Mouse (Mus musculus): ENCODE measurements around the gene Fbxo39. TPM values are rescaled to one million over a fixed set of nuclear protein-coding genes. Genes with fewer than 3 reads are reported as not detected.
A peak's percentile ranks its signal among the peaks of the same experiment; 100 is the strongest.

Gene Fbxo39
- total RNA-seq (2021): not detected

GRCm38 (mm10) chr11:72314151-72314895 is at the start of gene Fbxo39:
TSS of gene Fbxo39 (plus strand) at chr11:72314444.
- DNase-seq (ENCODE audit: low spot score in 2 of 2): peak; percentile 37 to 81
- intact Hi-C loops (cut with DNase I): loop anchor here (5.0 kb wide), 1 partner anchor 47 kb away; the partner anchor contains the start of gene Slc13a5

- intact Hi-C loops (cut with DNase I): loop anchor here (5.0 kb wide), 1 partner anchor 47 kb away; the partner anchor contains the start of gene Fbxo39
- peak; percentile 27 to 66 for DNase-seq (ENCODE audit: low spot score in 2 of 2)
These were observed 48.8 kb upstream of the Fbxo39 start for GRCm38 (mm10) chr11:72265483-72265882.

- intact Hi-C loops (cut with DNase I): loop anchor here (2.0 to 5.0 kb wide), 2 partner anchors 42 to 46 kb away; partner anchors contain the start of gene Fbxo39
These were observed 47.9 kb upstream of the Fbxo39 start for GRCm38 (mm10) chr11:72266207-72266959.

GRCm38 (mm10) chr11:72266960-72267560 is 47.2 kb upstream of the Fbxo39 start, which contains the start of gene Slc13a5:
TSS of gene Slc13a5 (minus strand) at chr11:72267222.
- intact Hi-C loops (cut with DNase I): loop anchor here (2.0 to 5.0 kb wide), 2 partner anchors 42 to 45 kb away; partner anchors contain the start of gene Fbxo39
- no peak for DNase-seq (ENCODE audit: low spot score in 2 of 2)

More at GRCm38 (mm10) chr11:72266207-72266959, 47.9 kb upstream of the Fbxo39 start:
- peak; percentile 38 to 69 for DNase-seq (ENCODE audit: low spot score in 2 of 2)

DNA sequence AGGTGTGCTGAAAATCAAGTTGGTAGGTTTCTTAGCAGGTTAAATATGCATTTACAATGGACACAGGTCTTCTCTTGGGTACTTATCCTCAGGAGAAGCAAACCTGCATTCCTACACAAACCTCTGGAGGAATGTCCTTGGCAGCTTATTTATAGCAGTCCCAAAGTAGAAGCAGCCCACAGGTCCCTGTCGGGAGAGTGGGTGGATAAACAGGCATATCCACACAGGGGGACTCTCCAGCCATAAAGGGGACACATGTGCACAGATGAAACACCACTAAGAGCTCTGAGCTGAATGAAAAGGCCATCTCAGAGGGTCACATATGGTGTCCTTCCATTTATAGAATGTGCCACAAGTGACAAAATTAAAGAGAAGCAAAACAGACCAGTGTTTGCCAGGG is 42.5 kb upstream of the Fbxo39 start:
- DNase-seq (ENCODE audit: low spot score in 2 of 2): peak in 1 of 2 experiments; percentile 24
- intact Hi-C loops (cut with DNase I): no loop called here

DNA sequence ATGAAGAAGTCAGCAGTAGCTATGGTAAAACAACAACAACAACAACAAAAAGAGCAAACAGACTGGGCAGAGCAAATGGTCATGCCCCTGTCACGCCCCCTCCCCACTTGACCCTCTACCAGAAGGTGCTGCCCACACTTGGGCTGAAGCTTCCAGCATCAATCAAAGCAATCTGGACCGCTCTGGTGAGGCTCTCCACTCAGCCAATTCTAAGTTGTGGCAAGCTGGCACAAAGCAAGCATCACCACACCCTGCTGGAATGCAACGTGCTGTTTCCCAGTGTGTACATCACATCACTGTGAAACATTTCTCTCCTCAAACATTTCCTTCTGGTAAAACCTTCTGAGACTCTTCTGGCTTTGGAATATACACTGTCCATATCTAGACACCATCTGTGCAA is 40.9 kb upstream of the Fbxo39 start:
- peak in 1 of 2 experiments; percentile 42 for DNase-seq (ENCODE audit: low spot score in 2 of 2)

DNA sequence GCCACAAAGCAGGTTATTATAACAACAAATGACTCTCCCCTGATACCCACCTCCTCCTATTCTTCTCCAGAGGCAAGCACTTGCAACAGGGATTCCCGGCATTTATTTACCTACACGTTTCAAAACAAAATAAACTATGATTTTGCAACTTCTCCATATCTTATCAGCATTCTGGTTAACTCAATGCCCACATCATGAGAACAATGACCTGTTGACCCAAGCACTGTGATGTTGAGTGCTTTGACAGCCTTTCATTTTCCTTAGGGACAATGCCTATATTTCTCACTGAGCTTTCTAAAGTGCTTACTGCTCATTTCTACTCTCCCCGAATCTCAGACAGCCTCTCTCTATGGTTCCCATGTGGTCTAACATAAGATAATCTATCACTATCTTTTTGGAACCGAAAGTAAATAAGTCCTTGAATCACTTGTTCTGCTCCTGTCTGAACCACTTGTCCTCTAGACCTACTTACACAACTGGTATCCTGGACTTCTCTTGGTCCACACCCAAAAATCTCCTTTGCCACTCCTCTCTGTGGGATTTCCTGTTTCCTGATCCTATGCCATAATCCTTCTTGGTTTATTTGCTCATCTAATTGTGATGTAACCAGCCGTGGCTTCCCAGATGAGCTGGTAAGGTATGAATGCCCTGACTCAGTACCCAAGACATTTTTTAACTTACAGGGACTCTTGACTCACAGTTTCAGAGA is 32.9 kb upstream of the Fbxo39 start:
- intact Hi-C loops (cut with DNase I): no loop called here
- no peak for DNase-seq (ENCODE audit: low spot score in 2 of 2)

More for the DNA sequence above, 40.9 kb upstream of the Fbxo39 start:
- intact Hi-C loops (cut with DNase I): no loop called here

DNA sequence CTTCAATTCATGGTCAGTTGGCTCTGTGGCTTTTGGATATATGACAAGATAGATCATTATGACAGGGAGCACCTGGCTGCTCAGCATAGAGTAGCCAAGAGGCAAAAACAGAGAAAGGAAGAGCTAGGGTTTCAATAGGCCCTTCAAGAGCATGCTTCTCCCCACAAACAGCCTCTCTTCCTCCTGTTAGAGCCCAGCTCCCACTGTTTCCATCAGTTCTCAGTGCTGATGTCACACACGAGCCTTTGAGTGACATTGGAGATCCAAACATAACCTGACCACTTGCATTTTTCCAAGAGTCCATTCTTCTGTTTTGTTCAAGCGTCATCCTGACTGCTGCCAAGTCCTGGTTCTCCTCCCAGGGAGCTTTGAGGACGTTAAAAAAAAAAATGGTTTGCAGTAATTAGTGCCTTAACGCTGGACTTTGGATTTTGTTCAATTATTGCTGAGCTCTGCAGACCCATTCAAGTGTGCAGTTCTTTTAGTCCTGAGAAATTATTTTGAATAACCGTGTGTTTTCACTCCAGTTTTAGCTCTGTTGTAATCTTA is 32.3 kb upstream of the Fbxo39 start:
- intact Hi-C loops (cut with DNase I): no loop called here
- DNase-seq (ENCODE audit: low spot score in 2 of 2): no peak

GRCm38 (mm10) chr11:72283486-72284224 is 30.6 kb upstream of the Fbxo39 start:
- intact Hi-C loops (cut with DNase I): loop anchor here (2.0 kb wide), 1 partner anchor 37 kb away; no protein-coding TSS in a partner anchor
- DNase-seq (ENCODE audit: low spot score in 2 of 2): no peak

GRCm38 (mm10) chr11:72284532-72285182 is 29.6 kb upstream of the Fbxo39 start:
- peak; percentile 17 to 55 for DNase-seq (ENCODE audit: low spot score in 2 of 2)
- intact Hi-C loops (cut with DNase I): loop anchor here (2.0 kb wide), 1 partner anchor 38 kb away; no protein-coding TSS in a partner anchor

GRCm38 (mm10) chr11:72285971-72286480 is 28.2 kb upstream of the Fbxo39 start:
- DNase-seq (ENCODE audit: low spot score in 2 of 2): no peak
- intact Hi-C loops (cut with DNase I): loop anchor here (2.0 kb wide), 1 partner anchor 39 kb away; no protein-coding TSS in a partner anchor

- no peak for DNase-seq (ENCODE audit: low spot score in 2 of 2)
- intact Hi-C loops (cut with DNase I): no loop called here
These were observed 27.6 kb upstream of the Fbxo39 start for GRCm38 (mm10) chr11:72286651-72287050.

DNA sequence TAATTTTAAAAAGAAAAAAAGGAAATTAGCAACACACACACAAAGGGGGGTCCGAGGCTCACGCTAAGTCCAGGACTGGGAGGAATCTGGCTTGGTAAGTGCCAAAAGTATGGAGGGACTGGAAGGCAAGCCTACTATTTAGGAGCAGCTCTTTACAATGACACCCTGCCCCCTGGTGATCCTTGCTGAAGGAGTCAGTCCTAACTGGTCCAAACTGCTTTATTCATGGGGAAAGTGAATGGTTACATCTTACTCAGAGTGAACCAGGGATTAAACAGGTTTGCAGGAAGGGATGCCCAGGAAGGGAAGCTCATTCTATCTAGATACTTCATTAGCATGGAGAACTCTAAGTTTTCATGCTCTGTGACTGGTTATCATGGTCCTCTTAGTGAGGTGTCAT is 27.1 kb upstream of the Fbxo39 start:
- DNase-seq (ENCODE audit: low spot score in 2 of 2): no peak
- intact Hi-C loops (cut with DNase I): no loop called here

DNA sequence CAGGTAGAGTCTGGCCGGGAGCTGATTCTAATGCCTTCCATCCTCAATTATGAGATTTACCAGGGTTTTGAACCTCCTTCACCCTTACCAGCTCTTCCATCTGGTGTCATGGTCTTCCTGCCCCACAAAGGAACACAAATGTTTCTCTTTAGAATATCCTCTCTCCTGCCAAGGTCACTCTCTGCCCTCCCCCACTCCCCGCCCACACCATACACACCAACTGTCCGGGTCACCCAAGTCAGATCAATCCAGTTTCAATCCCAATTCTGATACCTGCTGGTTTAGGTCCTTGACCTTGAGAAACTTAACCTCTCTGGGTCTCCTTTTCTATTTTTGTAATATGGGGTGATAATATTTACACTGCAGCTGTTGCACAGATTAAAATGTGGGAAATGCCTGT is 26.7 kb upstream of the Fbxo39 start:
- intact Hi-C loops (cut with DNase I): no loop called here

DNA sequence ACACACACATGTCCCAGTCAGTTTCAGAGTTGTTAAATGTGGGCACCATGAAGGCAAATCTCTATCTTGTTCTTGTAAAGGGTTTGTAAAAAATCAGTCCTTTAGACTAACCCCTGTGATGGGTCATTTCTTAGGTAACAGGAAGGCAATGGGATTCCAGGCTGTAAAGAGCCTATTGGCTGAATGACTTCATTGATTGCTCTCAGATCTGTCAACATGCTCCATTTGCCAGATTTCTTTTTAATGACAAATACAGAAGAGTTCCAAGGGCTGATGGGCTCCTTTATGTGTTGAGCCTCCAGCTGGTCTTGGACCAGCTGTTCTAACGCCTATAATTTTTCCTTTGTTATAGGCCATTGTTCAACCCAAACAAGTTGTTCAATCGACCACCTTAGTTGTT is 21.1 kb upstream of the Fbxo39 start:
- intact Hi-C loops (cut with DNase I): no loop called here
- no peak for DNase-seq (ENCODE audit: low spot score in 2 of 2)

More for the DNA sequence above, 26.7 kb upstream of the Fbxo39 start:
- no peak for DNase-seq (ENCODE audit: low spot score in 2 of 2)

- DNase-seq (ENCODE audit: low spot score in 2 of 2): peak; percentile 12 to 37
- intact Hi-C loops (cut with DNase I): no loop called here
These were observed 12.9 kb upstream of the Fbxo39 start, which contains the start of gene Xaf1 for GRCm38 (mm10) chr11:72301334-72301733. TSS of gene Xaf1 (plus strand) at chr11:72301629.

DNA sequence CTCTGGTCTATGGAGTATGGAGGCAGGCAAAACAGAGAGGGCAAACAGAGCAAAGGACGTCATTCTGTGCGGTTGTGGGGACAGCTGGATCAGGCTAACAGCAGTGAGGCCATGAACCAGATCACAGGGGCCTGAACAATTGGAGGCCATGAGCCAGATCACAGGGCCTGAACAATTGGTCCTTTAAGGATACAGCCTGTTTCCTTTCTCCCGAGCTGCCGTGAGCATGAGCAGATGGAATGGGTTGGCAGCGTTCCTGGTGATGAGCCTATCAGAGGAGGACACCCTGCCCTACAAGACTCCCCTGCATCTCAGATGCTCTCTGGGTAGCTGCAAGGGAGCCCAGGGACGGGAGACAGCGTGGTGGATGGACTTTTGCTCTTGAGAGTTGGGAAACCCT is 12.0 kb upstream of the Fbxo39 start:
- DNase-seq (ENCODE audit: low spot score in 2 of 2): peak; percentile 50 to 80
- intact Hi-C loops (cut with DNase I): no loop called here

All from left cerebral cortex, postnatal 25 days (tissue).